Mouse (Mus musculus): ENCODE measurements at regions not wholly inside any gene's neighbourhood (a gene's known extent, or its start where the extent isn't known, plus 50 kb on each side); places are given as distances from the start of the nearest gene placed in this dataset.

GRCm38 (mm10) chr8:116344590-116345222, 160.1 kb upstream of the Dynlrb2 start:
- ATAC-seq (ENCODE audit: borderline replicate concordance, extremely low read depth, low FRiP score, low TSS enrichment) = no peak
- Histone ChIP-seq H3K36me3 (no peaks in the 10 kb centered on the region), H3K4me3 (no peak overlapping the region), H3K27me3 (no peaks in the 10 kb centered on the region), H3K9me3 (no peaks in the 10 kb centered on the region), H3K27ac (no peak overlapping the region), H3K4me2 (no peak overlapping the region), H3K4me1 (no peaks in the 10 kb centered on the region), H3K9ac (no peak overlapping the region)
- 71% methylated on average over 5 of the region's 5 CpGs for WGBS

GRCm38 (mm10) chr8:116343534-116343933, 161.2 kb upstream of the Dynlrb2 start:
- no peak overlapping the region for H3K9ac ChIP-seq
- no peaks in the 10 kb centered on the region for H3K9me3 ChIP-seq
- no peak for ATAC-seq (ENCODE audit: borderline replicate concordance, extremely low read depth, low FRiP score, low TSS enrichment)
- 81% methylated on average over 5 of the region's 5 CpGs for WGBS
- no peaks in the 10 kb centered on the region for H3K27me3 ChIP-seq
- H3K4me2 ChIP-seq = no peak overlapping the region
- no peaks in the 10 kb centered on the region for H3K36me3 ChIP-seq
- H3K4me1 ChIP-seq = no peaks in the 10 kb centered on the region
- no peak overlapping the region for H3K27ac ChIP-seq
- no peak overlapping the region for H3K4me3 ChIP-seq

- Histone ChIP-seq H3K4me3 (no peak overlapping the region), H3K9ac (no peak overlapping the region), H3K4me2 (no peak overlapping the region), H3K27ac (no peak overlapping the region), H3K36me3 (no peaks in the 10 kb centered on the region), H3K4me1 (no peaks in the 10 kb centered on the region), H3K9me3 (no peaks in the 10 kb centered on the region), H3K27me3 (no peaks in the 10 kb centered on the region)
- WGBS = 48% methylated on average over 3 of the region's 3 CpGs
- ATAC-seq (ENCODE audit: borderline replicate concordance, extremely low read depth, low FRiP score, low TSS enrichment) = no peak
Measured at GRCm38 (mm10) chr8:116334772-116335171, 170.0 kb upstream of the Dynlrb2 start.

GRCm38 (mm10) chr8:116334101-116334500, 170.7 kb upstream of the Dynlrb2 start:
- Histone ChIP-seq H3K27me3 (no peaks in the 10 kb centered on the region), H3K4me2 (no peak overlapping the region), H3K27ac (no peak overlapping the region), H3K9ac (no peak overlapping the region), H3K4me3 (no peak overlapping the region), H3K36me3 (no peaks in the 10 kb centered on the region), H3K4me1 (no peaks in the 10 kb centered on the region), H3K9me3 (no peaks in the 10 kb centered on the region)
- no peak for ATAC-seq (ENCODE audit: borderline replicate concordance, extremely low read depth, low FRiP score, low TSS enrichment)
- WGBS = 83% methylated on average over 3 of the region's 3 CpGs

GRCm38 (mm10) chr8:116320014-116320680, 184.6 kb upstream of the Dynlrb2 start:
- Histone ChIP-seq H3K4me2 (no peak overlapping the region), H3K4me1 (no peaks in the 10 kb centered on the region), H3K27ac (no peak overlapping the region), H3K27me3 (no peaks in the 10 kb centered on the region), H3K36me3 (no peaks in the 10 kb centered on the region), H3K9ac (no peak overlapping the region), H3K9me3 (no peaks in the 10 kb centered on the region), H3K4me3 (no peak overlapping the region)
- ATAC-seq (ENCODE audit: borderline replicate concordance, extremely low read depth, low FRiP score, low TSS enrichment) = no peak
- WGBS = 84% methylated on average over 13 of the region's 13 CpGs

- no peak overlapping the region for H3K9ac ChIP-seq
- 16% methylated on average over 5 of the region's 5 CpGs for WGBS
- H3K4me2 ChIP-seq = no peak overlapping the region
- H3K36me3 ChIP-seq = no peaks in the 10 kb centered on the region
- no peaks in the 10 kb centered on the region for H3K27me3 ChIP-seq
- no peaks in the 10 kb centered on the region for H3K4me1 ChIP-seq
- H3K9me3 ChIP-seq = no peaks in the 10 kb centered on the region
- no peak overlapping the region for H3K4me3 ChIP-seq
- no peak overlapping the region for H3K27ac ChIP-seq
- ATAC-seq (ENCODE audit: borderline replicate concordance, extremely low read depth, low FRiP score, low TSS enrichment) = no peak
Measured at GRCm38 (mm10) chr8:116315410-116315809, 189.4 kb upstream of the Dynlrb2 start.

GRCm38 (mm10) chr8:116314429-116315092, 190.2 kb upstream of the Dynlrb2 start:
- no peak overlapping the region for H3K4me3 ChIP-seq
- ATAC-seq (ENCODE audit: borderline replicate concordance, extremely low read depth, low FRiP score, low TSS enrichment) = no peak
- no peaks in the 10 kb centered on the region for H3K27me3 ChIP-seq
- no peak overlapping the region for H3K9ac ChIP-seq
- H3K4me2 ChIP-seq = no peak overlapping the region
- H3K4me1 ChIP-seq = no peaks in the 10 kb centered on the region
- no peaks in the 10 kb centered on the region for H3K36me3 ChIP-seq
- no peaks in the 10 kb centered on the region for H3K9me3 ChIP-seq
- 84% methylated on average over 12 of the region's 12 CpGs for WGBS
- H3K27ac ChIP-seq = no peak overlapping the region

- Histone ChIP-seq H3K27me3 (no peaks in the 10 kb centered on the region), H3K4me3 (no peak overlapping the region), H3K9ac (no peak overlapping the region), H3K4me1 (no peaks in the 10 kb centered on the region), H3K27ac (no peak overlapping the region), H3K36me3 (no peaks in the 10 kb centered on the region), H3K4me2 (no peak overlapping the region), H3K9me3 (no peaks in the 10 kb centered on the region)
- 92% methylated on average over 7 of the region's 7 CpGs for WGBS
- no peak for ATAC-seq (ENCODE audit: borderline replicate concordance, extremely low read depth, low FRiP score, low TSS enrichment)
Measured at GRCm38 (mm10) chr8:116298891-116299290, 205.9 kb upstream of the Dynlrb2 start.

GRCm38 (mm10) chr8:116290671-116291245, 214.0 kb upstream of the Dynlrb2 start:
- 55% methylated on average over 6 of the region's 6 CpGs for WGBS
- Histone ChIP-seq H3K9ac (no peak overlapping the region), H3K9me3 (no peaks in the 10 kb centered on the region), H3K36me3 (no peaks in the 10 kb centered on the region), H3K27ac (no peak overlapping the region), H3K4me2 (no peak overlapping the region), H3K27me3 (no peaks in the 10 kb centered on the region), H3K4me1 (no peaks in the 10 kb centered on the region), H3K4me3 (no peak overlapping the region)
- ATAC-seq (ENCODE audit: borderline replicate concordance, extremely low read depth, low FRiP score, low TSS enrichment) = no peak

- H3K27me3 ChIP-seq = no peaks in the 10 kb centered on the region
- H3K4me2 ChIP-seq = no peak overlapping the region
- WGBS = 41% methylated on average over 2 of the region's 2 CpGs
- no peaks in the 10 kb centered on the region for H3K4me1 ChIP-seq
- no peak for ATAC-seq (ENCODE audit: borderline replicate concordance, extremely low read depth, low FRiP score, low TSS enrichment)
- H3K9ac ChIP-seq = no peak overlapping the region
- H3K9me3 ChIP-seq = no peaks in the 10 kb centered on the region
- H3K4me3 ChIP-seq = no peak overlapping the region
- no peak overlapping the region for H3K27ac ChIP-seq
- no peaks in the 10 kb centered on the region for H3K36me3 ChIP-seq
Measured at GRCm38 (mm10) chr8:116289237-116289636, 215.5 kb upstream of the Dynlrb2 start.

- Histone ChIP-seq H3K9me3 (no peaks in the 10 kb centered on the region), H3K36me3 (no peaks in the 10 kb centered on the region), H3K4me1 (no peaks in the 10 kb centered on the region), H3K9ac (no peak overlapping the region), H3K27me3 (no peaks in the 10 kb centered on the region), H3K27ac (no peak overlapping the region), H3K4me2 (no peak overlapping the region), H3K4me3 (no peak overlapping the region)
- ATAC-seq (ENCODE audit: borderline replicate concordance, extremely low read depth, low FRiP score, low TSS enrichment) = no peak
- 22% methylated on average over 2 of the region's 3 CpGs for WGBS
Measured at GRCm38 (mm10) chr8:116283990-116284389, 220.8 kb upstream of the Dynlrb2 start.

- no peaks in the 10 kb centered on the region for H3K36me3 ChIP-seq
- no peak overlapping the region for H3K27ac ChIP-seq
- H3K4me1 ChIP-seq = no peaks in the 10 kb centered on the region
- no peaks in the 10 kb centered on the region for H3K9me3 ChIP-seq
- H3K4me2 ChIP-seq = no peak overlapping the region
- H3K27me3 ChIP-seq = no peaks in the 10 kb centered on the region
- no peak for ATAC-seq (ENCODE audit: borderline replicate concordance, extremely low read depth, low FRiP score, low TSS enrichment)
- no peak overlapping the region for H3K9ac ChIP-seq
- WGBS = 86% methylated on average over 5 of the region's 5 CpGs
- H3K4me3 ChIP-seq = no peak overlapping the region
Measured at GRCm38 (mm10) chr8:116282341-116282740, 222.4 kb upstream of the Dynlrb2 start.
